ENCODE assay signal across 1 mouse cellular context in the genomic region with DNA sequence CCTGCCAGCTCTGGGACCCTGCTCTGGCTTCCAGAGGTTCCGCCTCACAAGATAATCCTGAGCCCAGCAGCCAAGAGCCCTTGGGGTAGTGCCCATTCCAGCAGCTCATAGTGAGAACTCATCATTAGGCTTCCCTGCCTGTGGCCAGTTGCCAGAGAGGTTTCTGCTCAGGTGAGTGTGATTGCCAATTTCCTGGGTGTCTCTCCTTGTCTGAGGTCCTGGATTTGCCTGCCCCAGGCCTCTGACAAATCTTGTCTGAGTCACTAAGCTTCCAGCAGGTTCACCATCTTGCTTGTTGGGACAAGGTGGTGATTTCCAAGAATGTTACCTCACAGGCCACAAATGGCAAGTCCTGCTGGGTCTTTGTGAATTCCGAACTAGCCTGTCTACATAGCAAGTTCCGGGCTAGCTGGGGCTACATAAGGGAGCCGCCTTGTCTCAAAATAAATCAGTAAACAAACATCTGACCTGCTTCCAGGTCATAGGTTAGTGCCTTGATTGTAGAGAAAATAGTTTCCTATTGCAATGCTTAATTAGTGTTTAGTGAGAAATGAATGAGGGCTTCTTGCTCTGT.
TF ChIP-seq lines count a peak whose summit lies in the region.

No protein-coding gene starts in this region.

TF ChIP-seq in ES-E14, 5 proteins besides CTCF, POLR2A, EP300 and RAD21:
- no peak for TF ChIP-seq MAFK (IDR thresholded peaks at IDR 0.05; ENCODE audit: insufficient read depth, low read depth, low read length)
